Mouse (Mus musculus) bone marrow, adult 2 months (tissue): ENCODE data around the gene Mex3a. TPM values are rescaled to one million over a fixed set of nuclear protein-coding genes. Genes with fewer than 3 reads are reported as not detected.

Source experiments
- H3K27ac ChIP-seq: fragments of 200-500 bp; 2 replicates; pipeline ENCODE4 v1.5.1; 2012; ENCODE audit warnings: low read depth, mild to moderate bottlenecking, control low read depth, inconsistent platforms, low read length; ENCODE audit not compliant: control insufficient read depth, poor library complexity, insufficient read depth
- H3K4me1 ChIP-seq: fragments of 200-500 bp; 2 replicates; pipeline ENCODE4 v1.6.1; 2011; ENCODE audit warnings: low read length; ENCODE audit not compliant: control insufficient read depth, insufficient read depth
- H3K4me3 ChIP-seq: fragments of 200-500 bp; replicated peaks from 2 replicates; pipeline ENCODE3; 2011; ENCODE audit warnings: mild to moderate bottlenecking, low read depth, low read length, control low read depth; ENCODE audit not compliant: control insufficient read depth
- CTCF ChIP-seq: fragments of 200-500 bp; IDR thresholded peaks from 2 replicates; pipeline ENCODE4 v1.5.1; 2011; ENCODE audit warnings: low read length, control low read depth; ENCODE audit not compliant: control insufficient read depth, insufficient read depth
- POLR2A ChIP-seq: fragments of 200-500 bp; IDR thresholded peaks from 2 replicates; pipeline ENCODE4 v1.6.1; 2011; ENCODE audit warnings: low read depth, mild to moderate bottlenecking, control low read depth, low read length, borderline replicate concordance; ENCODE audit not compliant: control insufficient read depth
- WGBS: fragments of 180-500 bp; shearing (Covaris S2); methylation state at CpG from one replicate; pipeline ENCODE4 v1.1.7; 2018; 5-methylcytosine and 5-hydroxymethylcytosine counted together
- polyA plus RNA-seq: library from polyadenylated mRNA; stranded (reverse); fragments of >200 nt; gene quantifications from 2 replicates; pipeline ENCODE4 v1.2.4, GENCODE M21; 2011; ENCODE audit warnings: low replicate concordance; ENCODE audit not compliant: missing spikeins, insufficient read depth, insufficient read length

The Mex3a gene
- polyA plus RNA-seq, 1 experiment: 2.2 TPM

- Histone ChIP-seq H3K27ac (no peak overlapping the region), H3K4me1 (no peaks in the 10 kb centered on the region), H3K4me3 (no peak overlapping the region)
- 91% methylated on average over 5 of the region's 5 CpGs for WGBS
- TF ChIP-seq POLR2A (no peak), CTCF (no peak)
These were observed 54.4 kb downstream of the Mex3a start for GRCm38 (mm10) chr3:88586640-88587039.

- no peak overlapping the region for H3K4me3 ChIP-seq
- H3K4me1 ChIP-seq: peaks cover 6% of the 10 kb centered on the region
- H3K27ac ChIP-seq: no peak overlapping the region
- WGBS: 70% methylated on average over 5 of the region's 5 CpGs
- TF ChIP-seq POLR2A (no peak), CTCF (no peak)
These were observed 58.1 kb downstream of the Mex3a start for GRCm38 (mm10) chr3:88590246-88590645.

Other genes starting within 250 kb of the Mex3a start
- gene Gm38392, start 245.2 kb upstream of the Mex3a start, polyA plus RNA-seq: not detected in 2 replicates
- 2.1 and 16.1 TPM in 2 replicates for gene Tsacc, start 235.4 kb upstream of the Mex3a start, polyA plus RNA-seq
- gene Cct3, start 235.3 kb upstream of the Mex3a start, polyA plus RNA-seq: 63.5 and 81.0 TPM in 2 replicates
- 18.0 and 79.0 TPM in 2 replicates for gene Glmp, start 207.4 kb upstream of the Mex3a start, polyA plus RNA-seq
- gene Tmem79, start 196.2 kb upstream of the Mex3a start, polyA plus RNA-seq: 1.8 and 3.1 TPM in 2 replicates
- 37.2 and 65.6 TPM in 2 replicates for gene Smg5, start 196.1 kb upstream of the Mex3a start, polyA plus RNA-seq
- 3.6 TPM in 1 of 2 replicates, not detected in the other for gene Paqr6, start 167.8 kb upstream of the Mex3a start, polyA plus RNA-seq
- gene Bglap3, start 159.7 kb upstream of the Mex3a start, polyA plus RNA-seq: 2.0 TPM in 1 of 2 replicates, not detected in the other
- gene Bglap2, start 153.7 kb upstream of the Mex3a start, polyA plus RNA-seq: 13.5 and 129 TPM in 2 replicates
- gene Bglap, start 147.9 kb upstream of the Mex3a start, polyA plus RNA-seq: 56.2 and 336 TPM in 2 replicates
- 60.1 and 67.5 TPM in 2 replicates for gene Pmf1, start 122.1 kb upstream of the Mex3a start, polyA plus RNA-seq
- 15.7 and 17.4 TPM in 2 replicates for gene Slc25a44, start 107.3 kb upstream of the Mex3a start, polyA plus RNA-seq
- gene Sema4a, start 71.2 kb upstream of the Mex3a start, polyA plus RNA-seq: 43.9 and 131 TPM in 2 replicates
- gene Lmna, start 22.4 kb upstream of the Mex3a start, polyA plus RNA-seq: 58.9 and 69.6 TPM in 2 replicates
- 1.4 TPM in 1 of 2 replicates, not detected in the other for gene Rab25, start 15.9 kb downstream of the Mex3a start, polyA plus RNA-seq
- 82.9 and 126 TPM in 2 replicates for gene Lamtor2, start 20.7 kb downstream of the Mex3a start, polyA plus RNA-seq
- gene Ubqln4, start 21.4 kb downstream of the Mex3a start, polyA plus RNA-seq: 20.9 and 25.2 TPM in 2 replicates
- gene Ssr2, start 43.5 kb downstream of the Mex3a start, polyA plus RNA-seq: 46.1 and 84.8 TPM in 2 replicates
- 39.3 and 96.1 TPM in 2 replicates for gene Arhgef2, start 73.6 kb downstream of the Mex3a start, polyA plus RNA-seq
- not detected in 2 replicates for gene Rxfp4, start 120.7 kb downstream of the Mex3a start, polyA plus RNA-seq
- gene Khdc4, start 153.4 kb downstream of the Mex3a start, polyA plus RNA-seq: 23.2 and 37.6 TPM in 2 replicates
- 43.6 and 61.7 TPM in 2 replicates for gene Rit1, start 184.4 kb downstream of the Mex3a start, polyA plus RNA-seq
- gene Syt11, start 242.8 kb downstream of the Mex3a start, polyA plus RNA-seq: 3.4 and 5.5 TPM in 2 replicates